Mouse (Mus musculus) forebrain, embryonic 14.5 days (tissue): ENCODE measurements around the gene Mrpl37. TPM values are rescaled to one million over a fixed set of nuclear protein-coding genes. Genes with fewer than 3 reads are reported as not detected.
A peak's percentile ranks its signal among the peaks of the same experiment; 100 is the strongest.

Experiments used
- ATAC-seq: fragments of 200-750 bp; cut with Nextera tagmentation; 2 replicates; pipeline ENCODE4 v1.8.0; 2017; ENCODE audit warnings: mild to moderate bottlenecking, moderate library complexity
- DNase-seq: peaks from one replicate; pipeline ENCODE4 v3.0.0-alpha.2; 2015; ENCODE audit warnings: low spot score
- H3K27ac ChIP-seq: fragments of 300-500 bp; sonication (generic); 2 replicates; pipeline ENCODE4 v1.5.1; 2014; ENCODE audit warnings: low read depth, mild to moderate bottlenecking, control low read depth, low read length, moderate library complexity
- H3K27me3 ChIP-seq: fragments of 300-500 bp; sonication (generic); replicated peaks from 2 replicates; pipeline ENCODE4 v1.6.1; 2014; ENCODE audit warnings: low read length, control low read depth, mixed read lengths; ENCODE audit not compliant: control insufficient read depth, insufficient read depth
- H3K36me3 ChIP-seq: fragments of 300-500 bp; sonication (generic); 2 replicates; pipeline ENCODE4 v1.6.1; 2014; ENCODE audit warnings: low read length, control low read depth; ENCODE audit not compliant: control insufficient read depth, insufficient read depth
- H3K4me1 ChIP-seq: fragments of 300-500 bp; sonication (generic); 2 replicates; pipeline ENCODE4 v1.6.1; 2014; ENCODE audit warnings: antibody characterized with exemption, low read length, control low read depth; ENCODE audit not compliant: control insufficient read depth, insufficient read depth
- H3K4me2 ChIP-seq: fragments of 300-500 bp; sonication (generic); 2 replicates; pipeline ENCODE4 v1.6.1; 2014; ENCODE audit warnings: mild to moderate bottlenecking, control low read depth, low read length
- H3K4me3 ChIP-seq: fragments of 300-500 bp; sonication (generic); 2 replicates; pipeline ENCODE4 v1.5.1; 2014; ENCODE audit warnings: low read depth, low read length, control low read depth
- H3K9ac ChIP-seq: fragments of 300-500 bp; sonication (generic); 2 replicates; pipeline ENCODE4 v1.6.1; 2014; ENCODE audit warnings: mild to moderate bottlenecking, low read length, control low read depth, moderate library complexity
- H3K9me3 ChIP-seq: fragments of 300-500 bp; sonication (generic); replicated peaks from 2 replicates; pipeline ENCODE4 v1.6.1; 2016; ENCODE audit warnings: low read length, control low read depth, mixed read lengths; ENCODE audit not compliant: control insufficient read depth
- WGBS: fragments of 180-500 bp; shearing (Covaris S2); extraction: QIAGEN DNeasy Blood & Tissue Kit; methylation state at CpG from one replicate; pipeline ENCODE4 v1.1.7; 2014; 5-methylcytosine and 5-hydroxymethylcytosine counted together
- polyA plus RNA-seq: library from polyadenylated mRNA; unstranded; fragments of >200 nt; fragmentation: Nextera tagmentation; extraction: Ambion mirVana; gene quantifications from 2 replicates; pipeline ENCODE4 v1.2.1, GENCODE M21; 2014

Mrpl37 gene
- polyA plus RNA-seq, 1 experiment from 2014 or later, result 95.6 TPM

DNA sequence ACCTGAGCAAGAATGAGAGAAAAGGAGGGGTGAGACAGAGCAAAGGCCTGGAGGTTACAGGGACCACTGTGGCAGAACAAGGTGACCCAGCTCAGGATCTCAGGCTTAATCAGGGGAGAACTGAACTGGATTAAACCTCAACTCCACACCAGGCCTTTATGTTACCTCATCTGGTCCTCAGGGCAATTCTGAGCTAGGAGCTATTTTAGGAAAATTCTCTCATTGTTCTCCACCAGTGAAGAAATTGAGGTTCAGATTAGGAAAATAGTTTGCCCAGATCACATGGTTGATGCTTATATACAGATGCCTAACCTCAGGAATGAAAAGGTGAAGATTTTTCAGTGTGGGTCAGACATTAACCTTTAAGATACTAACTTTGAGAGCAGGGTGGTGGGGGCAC is 13.0 kb upstream of the Mrpl37 start:
- Histone ChIP-seq H3K36me3 (no peaks in the 10 kb centered on the region), H3K4me3 (no peak overlapping the region), H3K27me3 (no peaks in the 10 kb centered on the region), H3K4me1 (peaks cover 5% of the 10 kb centered on the region), H3K9ac (no peak overlapping the region), H3K4me2 (no peak overlapping the region), H3K27ac (no peak overlapping the region), H3K9me3 (no peaks in the 10 kb centered on the region)
- DNase-seq, result no peak
- no peak for ATAC-seq

DNA sequence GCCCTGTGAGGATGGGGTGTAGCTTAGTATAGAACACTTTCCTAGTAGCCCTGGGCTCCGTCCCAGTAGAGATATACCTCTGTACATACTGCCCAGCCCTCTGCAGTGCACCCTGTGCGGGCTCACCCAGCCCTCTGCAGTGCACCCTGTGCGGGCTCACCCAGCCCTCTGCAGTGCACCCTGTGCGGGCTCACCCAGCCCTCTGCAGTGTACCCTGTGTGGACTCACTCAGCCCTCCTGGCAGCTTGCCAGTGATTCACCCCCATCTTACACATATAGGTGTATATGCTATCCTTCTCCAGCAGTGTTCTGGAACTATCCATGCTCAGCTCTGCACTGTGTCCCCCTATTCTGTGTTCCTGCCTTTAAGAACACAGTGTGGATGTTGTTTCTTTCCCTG is 12.2 kb upstream of the Mrpl37 start:
- no peak overlapping the region for H3K4me2 ChIP-seq
- no peak overlapping the region for H3K27ac ChIP-seq
- H3K4me3 ChIP-seq, result no peak overlapping the region
- H3K9me3 ChIP-seq, result no peaks in the 10 kb centered on the region
- no peaks in the 10 kb centered on the region for H3K36me3 ChIP-seq
- no peaks in the 10 kb centered on the region for H3K4me1 ChIP-seq
- WGBS, result 81% methylated on average over 4 of the region's 4 CpGs
- DNase-seq, result no peak
- H3K9ac ChIP-seq, result no peak overlapping the region
- no peak for ATAC-seq
- H3K27me3 ChIP-seq, result no peaks in the 10 kb centered on the region

GRCm38 (mm10) chr4:107075456-107075855 is 8.8 kb upstream of the Mrpl37 start:
- Histone ChIP-seq H3K36me3 (no peaks in the 10 kb centered on the region), H3K4me1 (no peaks in the 10 kb centered on the region), H3K4me2 (no peak overlapping the region), H3K4me3 (no peak overlapping the region), H3K27ac (no peak overlapping the region), H3K9me3 (no peaks in the 10 kb centered on the region), H3K27me3 (no peaks in the 10 kb centered on the region), H3K9ac (no peak overlapping the region)
- DNase-seq, result no peak
- ATAC-seq, result no peak
- WGBS, result 58% methylated on average over 5 of the region's 5 CpGs

- H3K27me3 ChIP-seq, result no peaks in the 10 kb centered on the region
- H3K4me1 ChIP-seq, result peaks cover 3% of the 10 kb centered on the region; the same call in 1 of the 2 replicates
- H3K9me3 ChIP-seq, result no peaks in the 10 kb centered on the region
- H3K4me2 ChIP-seq, result no peak overlapping the region
- ATAC-seq, result no peak
- no peaks in the 10 kb centered on the region for H3K36me3 ChIP-seq
- no peak overlapping the region for H3K9ac ChIP-seq
- DNase-seq, result no peak
- no peak overlapping the region for H3K4me3 ChIP-seq
- H3K27ac ChIP-seq, result no peak overlapping the region
- WGBS, result 81% methylated on average over 9 of the region's 9 CpGs
Measured at GRCm38 (mm10) chr4:107072343-107072742, 5.7 kb upstream of the Mrpl37 start.

- H3K9ac ChIP-seq, result peak overlapping the region; percentile 84
- peak overlapping the region; percentile 87 for H3K4me3 ChIP-seq
- H3K4me2 ChIP-seq, result peak overlapping the region; percentile 99
- H3K36me3 ChIP-seq, result peaks cover 22% of the 10 kb centered on the region
- peak; percentile 43 for ATAC-seq
- WGBS, result 3% methylated on average over 33 of the region's 33 CpGs
- H3K9me3 ChIP-seq, result no peaks in the 10 kb centered on the region
- no peak for DNase-seq
- no peak overlapping the region for H3K27ac ChIP-seq
- H3K27me3 ChIP-seq, result no peaks in the 10 kb centered on the region
- H3K4me1 ChIP-seq, result peaks cover 12% of the 10 kb centered on the region
Measured at GRCm38 (mm10) chr4:107067151-107067840, 628 bp upstream of the Mrpl37 start.

DNA sequence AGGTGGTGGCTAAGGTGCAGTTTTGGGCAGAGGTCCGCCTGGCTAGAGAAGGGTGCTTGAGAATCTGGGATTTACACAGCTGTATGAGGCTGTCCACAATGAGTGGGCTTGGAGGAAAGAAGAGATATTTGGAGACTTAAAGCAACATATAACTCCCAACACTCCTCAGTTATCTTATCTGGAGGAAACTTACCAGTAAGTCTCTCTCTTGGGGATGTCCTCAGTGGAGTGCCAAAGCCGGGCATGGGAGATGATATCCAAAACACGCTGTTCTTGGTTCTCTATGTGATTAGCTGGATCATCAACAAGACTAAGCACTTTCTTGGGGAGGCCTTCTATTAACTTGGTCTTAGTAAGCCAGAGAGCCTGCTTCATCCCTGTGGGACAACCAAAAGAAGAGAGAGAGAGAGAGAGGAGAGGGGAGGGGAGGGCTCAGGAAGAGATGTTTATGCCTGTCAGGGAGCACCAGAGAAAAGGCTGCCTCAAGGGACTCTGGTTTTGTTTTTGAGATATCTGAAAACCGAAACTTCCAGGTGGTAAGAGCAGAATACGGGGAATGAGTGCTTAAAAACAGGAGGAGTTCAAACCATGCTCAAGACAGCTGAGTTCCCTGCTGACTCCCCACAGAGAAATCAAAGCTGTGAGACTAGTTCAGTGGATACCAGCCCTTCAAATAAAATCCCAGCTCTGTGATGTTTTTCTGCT is 2.1 kb downstream of the Mrpl37 start:
- DNase-seq (no peak), ATAC-seq (no peak)
- Histone ChIP-seq H3K27me3 (no peaks in the 10 kb centered on the region), H3K27ac (no peak overlapping the region), H3K9ac (no peak overlapping the region), H3K36me3 (peaks cover 47% of the 10 kb centered on the region), H3K9me3 (no peaks in the 10 kb centered on the region), H3K4me1 (peaks cover 12% of the 10 kb centered on the region), H3K4me3 (no peak overlapping the region), H3K4me2 (no peak overlapping the region)
- WGBS, result 94% methylated on average over 5 of the region's 5 CpGs

DNA sequence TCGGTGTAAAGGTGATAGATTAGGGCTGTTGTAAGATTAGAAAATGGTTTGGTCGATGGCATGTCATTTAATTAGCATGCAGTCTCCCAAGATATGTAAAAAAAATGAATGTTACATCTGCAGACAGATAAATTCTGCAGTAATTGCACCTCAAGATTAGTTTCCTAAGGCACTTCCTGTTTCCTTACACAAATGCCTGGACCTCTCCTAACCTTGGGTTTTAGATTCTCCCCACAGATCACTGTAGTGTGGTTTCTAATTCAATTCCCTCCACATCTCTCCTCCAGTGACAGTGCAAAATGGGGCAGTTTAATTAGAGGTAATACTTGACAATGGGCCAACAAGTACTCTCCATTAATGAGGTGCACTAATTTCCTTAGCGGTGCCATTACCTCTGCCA is 3.5 kb downstream of the Mrpl37 start:
- Histone ChIP-seq H3K27ac (no peak overlapping the region), H3K9me3 (no peaks in the 10 kb centered on the region), H3K9ac (no peak overlapping the region), H3K4me1 (peaks cover 12% of the 10 kb centered on the region), H3K4me3 (no peak overlapping the region), H3K36me3 (peaks cover 60% of the 10 kb centered on the region), H3K27me3 (no peaks in the 10 kb centered on the region), H3K4me2 (no peak overlapping the region)
- WGBS, result 68% methylated on average over 3 of the region's 3 CpGs
- ATAC-seq, result no peak
- peak; percentile 32 for DNase-seq

DNA sequence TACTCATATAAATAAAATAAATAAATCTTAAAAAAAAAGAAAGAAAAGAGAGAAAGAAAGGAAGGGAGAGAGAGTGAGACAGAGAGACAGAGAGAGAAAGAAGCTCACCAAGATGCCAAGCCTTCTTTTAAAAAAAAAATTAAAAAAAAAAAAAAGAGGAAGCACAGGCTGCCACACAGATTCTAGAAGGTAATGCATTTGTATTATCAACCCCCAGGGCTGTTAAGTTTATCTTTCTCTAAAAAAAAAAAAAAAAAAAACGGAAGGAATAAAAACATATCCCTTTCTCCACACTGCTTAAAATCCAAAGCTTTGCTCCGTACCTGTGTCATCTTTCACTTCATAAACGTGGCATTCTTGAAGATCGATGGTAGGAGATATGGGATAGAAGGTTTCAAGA is 5.1 kb downstream of the Mrpl37 start:
- H3K27me3 ChIP-seq, result no peaks in the 10 kb centered on the region
- H3K36me3 ChIP-seq, result peaks cover 76% of the 10 kb centered on the region
- no peak overlapping the region for H3K4me2 ChIP-seq
- H3K27ac ChIP-seq, result no peak overlapping the region
- no peak for DNase-seq
- no peak overlapping the region for H3K9ac ChIP-seq
- H3K9me3 ChIP-seq, result no peaks in the 10 kb centered on the region
- no peak for ATAC-seq
- 91% methylated on average over 4 of the region's 4 CpGs for WGBS
- no peak overlapping the region for H3K4me3 ChIP-seq
- peaks cover 7% of the 10 kb centered on the region for H3K4me1 ChIP-seq

DNA sequence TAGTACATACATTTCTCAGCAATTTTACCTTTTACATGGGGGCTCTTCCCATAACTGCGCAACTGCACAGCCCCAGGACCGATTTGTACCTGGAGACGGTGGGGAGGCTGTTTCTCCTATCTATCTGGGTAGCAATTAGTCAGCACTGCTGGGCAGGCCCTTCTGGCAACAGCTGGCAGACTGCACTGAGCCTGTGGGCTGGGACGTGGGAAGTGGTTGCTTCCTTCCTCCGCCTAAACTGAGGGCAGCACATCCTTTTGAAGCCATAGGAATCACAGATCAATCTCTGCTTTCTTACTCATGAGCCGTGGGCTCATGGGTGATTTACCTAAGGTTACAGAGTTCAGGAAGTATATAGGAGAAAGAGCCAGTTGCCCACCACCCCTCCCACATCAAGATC is 7.9 kb downstream of the Mrpl37 start:
- peaks cover 79% of the 10 kb centered on the region for H3K36me3 ChIP-seq
- no peak for ATAC-seq

More for the DNA sequence above, 7.9 kb downstream of the Mrpl37 start:
- no peak overlapping the region for H3K9ac ChIP-seq
- no peak overlapping the region for H3K4me3 ChIP-seq
- no peak for DNase-seq
- H3K4me2 ChIP-seq, result no peak overlapping the region
- WGBS, result 88% methylated on average over 6 of the region's 6 CpGs
- no peaks in the 10 kb centered on the region for H3K9me3 ChIP-seq
- H3K4me1 ChIP-seq, result no peaks in the 10 kb centered on the region
- no peak overlapping the region for H3K27ac ChIP-seq
- no peaks in the 10 kb centered on the region for H3K27me3 ChIP-seq
